Mouse (Mus musculus): Measurements from ENCODE around the gene Dgki.

GRCm38 (mm10) chr6:36904911-36905310 lies 395.1 kb downstream of the Dgki start:
- no peak for TF ChIP-seq CTCF (IDR thresholded peaks at IDR 0.05; ENCODE audit: extremely low read depth, insufficient read length, insufficient replicate concordance, low read depth, low read length)
- TF ChIP-seq POLR2A (IDR thresholded peaks at IDR 0.05; ENCODE audit: low read depth, low read length): no peak
